Mouse (Mus musculus): Measurements from ENCODE around the gene Acsf2. TPM values are rescaled to one million over a fixed set of nuclear protein-coding genes. Genes with fewer than 3 reads are reported as not detected.
"Not testable (repeated sequence)": the region's sequence is repeated elsewhere in the genome, so short reads cannot be mapped to it uniquely, and the experiment has no call there.

Gene Acsf2
- polyA plus RNA-seq (2015; fragmentation: Nextera tagmentation; extraction: Ambion mirVana): 6.6 and 7.0 TPM in 2 replicates

- Histone ChIP-seq H3K27ac (peak within 1 kb of the TSS; percentile 58), H3K36me3 (ENCODE audit: insufficient read depth, low read length) (no peaks in the 10 kb centered on the region), H3K27me3 (ENCODE audit: insufficient read depth, low read length) (no peaks in the 10 kb centered on the region), H3K4me3 (replicated peaks; ENCODE audit: low read depth, low read length) (peak within 1 kb of the TSS; percentile 50), H3K4me2 (ENCODE audit: low read length) (peak within 1 kb of the TSS; percentile 58), H3K4me1 (replicated peaks; ENCODE audit: insufficient read depth, low read length) (peaks cover 11% of the 10 kb centered on the region), H3K9me3 (replicated peaks; ENCODE audit: low read length) (no peaks in the 10 kb centered on the region), H3K9ac (ENCODE audit: low read depth, low read length) (peak within 1 kb of the TSS; percentile 66)
- no peak for TF ChIP-seq CTCF (IDR thresholded peaks at IDR 0.05; ENCODE audit: low read depth)
- 1% methylated on average over 51 of the region's 52 CpGs for WGBS
- DNase-seq (ENCODE audit: low spot score): peak; percentile 89
- peak; percentile 85 for ATAC-seq (replicated peaks; ENCODE audit: low FRiP score, low read depth)
These were observed at the start of gene Acsf2 for GRCm38 (mm10) chr11:94601321-94602281. Gene Acsf2 (minus strand): TSS chr11:94601871.

DNA sequence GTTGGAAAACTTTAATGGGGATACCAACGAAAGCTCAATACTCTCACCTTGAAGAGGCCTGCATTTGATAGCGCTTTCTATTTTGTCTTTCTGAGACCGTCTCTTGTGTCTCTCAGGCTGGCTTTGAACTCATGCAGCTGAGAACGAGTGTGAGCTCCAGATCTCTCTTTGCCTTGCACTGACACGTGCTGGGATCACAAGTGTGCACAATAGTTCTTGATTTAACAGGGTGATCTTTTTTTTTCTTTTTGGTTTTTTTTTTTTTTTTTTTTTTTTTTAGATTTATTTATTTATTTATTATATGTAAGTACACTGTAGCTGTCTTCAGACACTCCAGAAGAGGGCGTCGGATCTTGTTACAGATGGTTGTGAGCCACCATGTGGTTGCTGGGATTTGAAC, 49.6 kb upstream of the Acsf2 start:
- not testable (repeated sequence) for ATAC-seq (replicated peaks; ENCODE audit: low FRiP score, low read depth); H3K4me1 ChIP-seq (replicated peaks; ENCODE audit: insufficient read depth, low read length); DNase-seq (ENCODE audit: low spot score); H3K4me2 ChIP-seq (ENCODE audit: low read length); H3K27me3 ChIP-seq (ENCODE audit: insufficient read depth, low read length); H3K9ac ChIP-seq (ENCODE audit: low read depth, low read length); H3K27ac ChIP-seq; H3K9me3 ChIP-seq (replicated peaks; ENCODE audit: low read length); H3K4me3 ChIP-seq (replicated peaks; ENCODE audit: low read depth, low read length)
- WGBS: 94% methylated on average over 5 of the region's 7 CpGs
- H3K36me3 ChIP-seq (ENCODE audit: insufficient read depth, low read length): 0 out of 2 replicates have a peak, but pooled peaks cover 13% of the 10 kb centered on the region

- WGBS: 94% methylated on average over 4 of the region's 4 CpGs
- Histone ChIP-seq H3K4me2 (ENCODE audit: low read length) (no peak overlapping the region), H3K27ac (no peak overlapping the region), H3K9ac (ENCODE audit: low read depth, low read length) (no peak overlapping the region), H3K4me3 (replicated peaks; ENCODE audit: low read depth, low read length) (no peak overlapping the region), H3K27me3 (ENCODE audit: insufficient read depth, low read length) (no peaks in the 10 kb centered on the region), H3K36me3 (ENCODE audit: insufficient read depth, low read length) (peaks cover 45% of the 10 kb centered on the region), H3K4me1 (replicated peaks; ENCODE audit: insufficient read depth, low read length) (no peaks in the 10 kb centered on the region), H3K9me3 (replicated peaks; ENCODE audit: low read length) (no peaks in the 10 kb centered on the region)
- TF ChIP-seq CTCF (IDR thresholded peaks at IDR 0.05; ENCODE audit: low read depth): no peak
- ATAC-seq (replicated peaks; ENCODE audit: low FRiP score, low read depth) (no peak), DNase-seq (ENCODE audit: low spot score) (no peak)
These were observed 44.8 kb upstream of the Acsf2 start for GRCm38 (mm10) chr11:94646457-94646856.

DNA sequence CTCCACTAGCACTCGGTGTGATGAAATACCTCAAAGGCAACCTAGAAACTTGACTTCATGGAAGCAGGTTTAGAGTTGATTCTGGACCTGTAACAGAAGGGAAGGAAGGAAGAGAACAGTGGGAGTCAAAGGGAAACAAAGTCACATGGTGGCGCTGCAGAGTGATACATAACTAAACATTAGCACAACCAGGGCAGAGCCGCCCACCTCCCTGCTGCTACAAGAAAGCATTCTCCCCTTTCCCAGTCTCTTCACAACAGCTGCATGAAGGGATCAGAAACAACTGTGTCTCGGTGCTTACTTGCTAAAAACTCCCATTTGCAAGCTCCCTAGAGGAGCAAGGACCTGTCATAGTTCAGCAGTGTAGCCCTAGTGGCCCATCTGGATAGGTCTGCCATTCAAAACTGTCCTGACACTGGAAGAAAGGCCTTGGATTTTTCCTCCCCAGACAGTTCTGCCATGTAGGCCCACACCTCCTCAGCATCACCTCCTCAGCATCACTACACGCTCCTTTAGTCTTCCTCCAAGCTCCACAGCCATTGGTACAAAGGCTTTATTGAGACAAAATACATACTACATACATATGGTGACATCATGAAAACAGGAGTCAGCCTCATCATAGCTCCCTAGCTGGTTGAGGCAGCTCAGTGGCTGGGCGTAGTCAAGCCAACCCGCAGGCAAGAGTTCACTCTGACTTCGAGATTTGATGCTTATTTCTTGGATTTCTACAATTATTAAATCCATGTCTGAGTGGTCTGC, 43.0 kb upstream of the Acsf2 start:
- Histone ChIP-seq H3K27ac (no peak overlapping the region), H3K9me3 (replicated peaks; ENCODE audit: low read length) (no peaks in the 10 kb centered on the region), H3K4me2 (ENCODE audit: low read length) (no peak overlapping the region), H3K27me3 (ENCODE audit: insufficient read depth, low read length) (no peaks in the 10 kb centered on the region), H3K36me3 (ENCODE audit: insufficient read depth, low read length) (peaks cover 60% of the 10 kb centered on the region), H3K9ac (ENCODE audit: low read depth, low read length) (no peak overlapping the region), H3K4me3 (replicated peaks; ENCODE audit: low read depth, low read length) (no peak overlapping the region), H3K4me1 (replicated peaks; ENCODE audit: insufficient read depth, low read length) (no peaks in the 10 kb centered on the region)
- WGBS: 87% methylated on average over 8 of the region's 8 CpGs
- TF ChIP-seq CTCF (IDR thresholded peaks at IDR 0.05; ENCODE audit: low read depth): no peak
- no peak for DNase-seq (ENCODE audit: low spot score)
- ATAC-seq (replicated peaks; ENCODE audit: low FRiP score, low read depth): no peak

GRCm38 (mm10) chr11:94634431-94634830, 32.8 kb upstream of the Acsf2 start:
- peaks cover 8% of the 10 kb centered on the region; the same call in 1 of the 2 replicates for H3K4me1 ChIP-seq (replicated peaks; ENCODE audit: insufficient read depth, low read length)
- no peak overlapping the region for H3K4me2 ChIP-seq (ENCODE audit: low read length)
- 86% methylated on average over 5 of the region's 5 CpGs for WGBS
- no peak overlapping the region for H3K9ac ChIP-seq (ENCODE audit: low read depth, low read length)
- H3K36me3 ChIP-seq (ENCODE audit: insufficient read depth, low read length): peaks cover 65% of the 10 kb centered on the region
- H3K27ac ChIP-seq: no peak overlapping the region
- DNase-seq (ENCODE audit: low spot score): no peak
- ATAC-seq (replicated peaks; ENCODE audit: low FRiP score, low read depth): no peak
- no peaks in the 10 kb centered on the region for H3K27me3 ChIP-seq (ENCODE audit: insufficient read depth, low read length)
- no peak for TF ChIP-seq CTCF (IDR thresholded peaks at IDR 0.05; ENCODE audit: low read depth)
- no peak overlapping the region for H3K4me3 ChIP-seq (replicated peaks; ENCODE audit: low read depth, low read length)
- H3K9me3 ChIP-seq (replicated peaks; ENCODE audit: low read length): no peaks in the 10 kb centered on the region

DNA sequence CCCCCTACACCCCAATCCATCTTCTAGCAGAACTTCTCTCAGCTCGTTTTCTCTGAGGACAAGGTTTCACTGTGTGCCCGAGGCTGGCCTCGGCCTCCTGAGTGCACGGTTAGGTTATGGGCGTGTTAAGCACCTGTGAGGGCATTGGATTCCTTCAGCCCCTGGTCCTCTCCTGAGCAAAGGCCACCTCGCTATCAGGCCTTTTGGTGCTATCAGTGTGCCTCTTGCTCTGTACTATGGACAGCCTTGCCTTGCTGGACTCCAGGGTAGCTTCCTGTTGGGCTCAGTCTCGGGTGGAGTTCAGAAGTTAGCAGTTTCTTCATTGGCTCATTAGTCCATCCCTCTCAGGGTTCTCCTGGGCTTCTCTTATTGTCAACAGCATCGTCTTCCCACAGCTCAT, 31.3 kb upstream of the Acsf2 start:
- Histone ChIP-seq H3K4me3 (replicated peaks; ENCODE audit: low read depth, low read length) (no peak overlapping the region), H3K9me3 (replicated peaks; ENCODE audit: low read length) (no peaks in the 10 kb centered on the region), H3K27me3 (ENCODE audit: insufficient read depth, low read length) (no peaks in the 10 kb centered on the region), H3K9ac (ENCODE audit: low read depth, low read length) (no peak overlapping the region), H3K36me3 (ENCODE audit: insufficient read depth, low read length) (peaks cover 51% of the 10 kb centered on the region), H3K4me2 (ENCODE audit: low read length) (no peak overlapping the region), H3K4me1 (replicated peaks; ENCODE audit: insufficient read depth, low read length) (peaks cover 8% of the 10 kb centered on the region; the same call in 1 of the 2 replicates), H3K27ac (no peak overlapping the region)
- TF ChIP-seq CTCF (IDR thresholded peaks at IDR 0.05; ENCODE audit: low read depth): no peak
- DNase-seq (ENCODE audit: low spot score) (no peak), ATAC-seq (replicated peaks; ENCODE audit: low FRiP score, low read depth) (no peak)
- 81% methylated on average over 8 of the region's 8 CpGs for WGBS
